Mouse (Mus musculus) heart, adult 2 months (tissue): ENCODE measurements at regions not wholly inside any gene's neighbourhood (a gene's known extent, or its start where the extent isn't known, plus 50 kb on each side); places are given as distances from the start of the nearest gene placed in this dataset.

Experiments
- CTCF ChIP-seq: fragments of 200-600 bp; IDR thresholded peaks from 2 replicates; pipeline ENCODE4 v1.8.1; 2022; ENCODE audit warnings: antibody characterized with exemption, mild to moderate bottlenecking, moderate library complexity
- EP300 ChIP-seq: fragments of 200-500 bp; IDR thresholded peaks from 2 replicates; pipeline ENCODE4 v1.6.1; 2011; ENCODE audit warnings: low read depth, low read length, control low read depth; ENCODE audit not compliant: insufficient read depth
- POLR2A ChIP-seq: fragments of 200-500 bp; IDR thresholded peaks from 2 replicates; pipeline ENCODE4 v1.6.1; 2011; ENCODE audit warnings: mild to moderate bottlenecking, low read depth, low read length, control low read depth; ENCODE audit not compliant: insufficient read depth

DNA sequence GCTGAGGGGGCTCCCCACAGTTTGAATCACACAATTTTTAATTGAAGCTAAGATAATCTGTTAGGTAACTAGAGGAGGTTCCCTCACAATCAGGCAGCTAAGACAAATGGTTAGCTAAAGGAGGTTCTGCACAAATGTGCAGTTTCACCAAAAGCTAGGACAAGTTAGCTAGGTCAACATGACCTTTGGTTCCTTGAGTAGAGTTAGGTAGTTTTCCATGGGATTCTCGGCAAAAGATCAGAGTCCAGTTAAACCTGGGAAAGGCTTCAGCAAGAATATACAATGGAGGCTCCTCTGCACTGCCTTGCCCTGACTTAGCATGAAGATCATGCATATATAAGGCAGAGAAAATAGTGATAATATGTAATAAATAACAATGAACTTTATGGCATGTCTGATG lies 374.2 kb downstream of the 1190002N15Rik start:
- TF ChIP-seq CTCF: no peak
- TF ChIP-seq POLR2A: no peak
- no peak for TF ChIP-seq EP300
